Mouse (Mus musculus): ENCODE results near the gene Klra1. TPM values are rescaled to one million over a fixed set of nuclear protein-coding genes. Genes with fewer than 3 reads are reported as not detected.
"Not testable (repeated sequence)": the region's sequence is repeated elsewhere in the genome, so short reads cannot be mapped to it uniquely, and the experiment has no call there.

The Klra1 gene
- total RNA-seq (2021): not detected in 2 replicates
- long read RNA-seq: 0 reads

GRCm38 (mm10) chr6:130386750-130387149, at the start of gene Klra1:
Gene Klra1, minus strand, starts transcription at chr6:130386874.
- no peak for DNase-seq

GRCm38 (mm10) chr6:130429511-130429910, 42.8 kb upstream of the Klra1 start:
- DNase-seq: no peak

- no peak for DNase-seq
These were observed 32.5 kb upstream of the Klra1 start for GRCm38 (mm10) chr6:130419158-130419557.

DNA sequence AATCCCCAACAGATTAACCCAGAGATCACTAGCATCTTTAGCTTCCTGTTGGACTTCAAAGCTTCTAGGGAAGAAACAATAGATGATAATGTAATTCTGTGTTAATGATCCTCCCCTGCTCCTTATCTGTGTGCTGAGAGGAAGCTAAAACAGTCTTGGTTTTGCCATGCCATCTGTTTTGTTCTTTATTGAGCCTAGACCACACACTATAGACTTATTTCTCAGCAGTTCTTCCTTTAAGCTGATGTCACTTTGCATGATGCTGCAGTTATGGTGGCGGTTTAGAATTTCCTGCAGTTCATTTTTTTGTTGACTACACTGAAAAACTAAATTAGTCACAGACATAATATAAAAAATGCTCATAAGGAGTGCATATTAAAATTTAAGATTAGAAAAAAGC, 18.2 kb upstream of the Klra1 start:
- DNase-seq: no peak

GRCm38 (mm10) chr6:130385803-130386202, 871 bp downstream of the Klra1 start:
- DNase-seq: no peak

DNA sequence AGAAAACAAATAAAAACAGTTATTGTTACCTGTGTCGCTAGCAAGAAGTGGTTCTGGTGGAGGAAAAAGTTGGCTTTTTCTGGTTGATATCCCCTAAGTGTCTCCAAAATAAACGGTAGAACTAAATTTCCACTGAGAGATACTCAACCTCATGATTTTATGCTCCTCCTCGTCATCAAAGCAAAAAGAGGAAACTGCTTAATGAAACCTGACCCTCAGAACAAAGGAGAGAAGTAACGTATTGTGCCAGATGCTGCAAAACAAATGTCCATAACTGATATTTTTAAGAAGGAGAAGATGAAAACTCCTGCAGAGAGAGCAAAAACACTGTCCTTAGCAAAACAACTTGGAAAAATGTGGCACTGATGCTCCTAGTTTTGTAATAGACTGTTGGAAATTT, 4.3 kb downstream of the Klra1 start:
- DNase-seq: no peak

DNA sequence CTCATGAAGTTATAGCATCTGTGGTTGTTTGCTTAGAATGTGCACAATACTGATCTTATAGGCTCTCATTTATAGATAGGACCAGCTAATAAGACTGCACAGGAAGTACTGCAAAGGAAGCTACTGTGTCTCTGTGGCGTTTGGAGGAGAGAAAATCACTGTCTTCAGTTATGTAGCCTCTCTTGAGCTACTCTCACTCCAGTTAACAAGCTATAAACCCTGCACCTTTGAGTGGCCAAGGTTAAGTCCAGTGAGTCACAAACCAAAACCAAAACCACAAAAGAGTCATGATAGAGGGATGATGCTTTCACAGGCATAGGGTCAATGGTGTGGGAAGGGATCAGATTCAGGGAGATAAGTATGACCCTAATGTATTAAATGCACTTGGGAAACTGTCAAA, 41.3 kb downstream of the Klra1 start:
- not testable (repeated sequence) for DNase-seq

DNA sequence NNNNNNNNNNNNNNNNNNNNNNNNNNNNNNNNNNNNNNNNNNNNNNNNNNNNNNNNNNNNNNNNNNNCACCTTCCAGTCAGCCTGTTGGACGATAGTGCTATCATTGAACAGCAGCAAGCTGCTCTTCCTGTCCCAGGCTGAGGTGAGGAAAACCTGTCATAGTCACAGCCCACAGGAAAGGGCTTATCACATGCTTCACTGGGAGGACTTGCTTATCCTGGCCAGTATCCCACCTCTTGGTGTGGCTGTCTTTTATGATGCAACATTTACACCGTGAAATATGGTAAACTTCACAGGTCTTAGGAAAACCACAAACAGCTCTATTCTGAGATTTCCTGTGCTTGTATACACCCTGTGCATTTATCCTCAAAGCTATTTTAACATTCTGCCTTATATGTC, 44.7 kb downstream of the Klra1 start:
- DNase-seq: not testable (repeated sequence)

DNA sequence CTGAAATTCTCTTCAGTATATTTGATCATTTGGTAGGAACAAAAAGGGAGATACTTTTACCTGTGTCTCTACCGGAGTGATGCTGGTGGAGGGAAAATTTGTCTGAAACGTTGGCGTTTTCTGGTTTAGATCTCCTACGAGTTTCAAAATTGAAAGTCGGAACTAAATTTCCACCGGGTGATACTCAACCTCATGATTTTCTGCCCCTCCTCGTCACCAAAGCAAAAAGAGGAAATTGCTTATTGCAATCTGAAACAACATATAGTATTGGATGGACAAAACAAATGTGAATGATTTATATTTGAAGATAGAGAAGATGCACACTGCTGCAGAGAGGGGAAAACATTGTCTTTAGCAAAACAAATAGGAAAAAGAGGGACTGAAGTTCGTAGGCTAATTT, 49.3 kb downstream of the Klra1 start, which contains the start of gene Klra3:
Gene Klra3 (minus strand): TSS at position 164 of the 400 bp plus-strand sequence.
- DNase-seq: no peak

Other genes starting within 250 kb of the Klra1 start
- not detected in 2 replicates for gene Klra9, start 193.8 kb downstream of the Klra1 start, total RNA-seq (2021)
- gene Klra7, start 153.6 kb downstream of the Klra1 start, total RNA-seq (2021): not detected in 2 replicates
- gene Klra10, start 104.9 kb downstream of the Klra1 start, total RNA-seq (2021): not detected in 2 replicates
- gene Klra3, start 49.3 kb downstream of the Klra1 start, total RNA-seq (2021): not detected in 2 replicates

Data from adrenal gland, postnatal 25 days (tissue).